Mouse (Mus musculus) right cerebral cortex, postnatal 14 days (tissue): ENCODE measurements around the gene Gabarap.
"Not testable (repeated sequence)": the region's sequence is repeated elsewhere in the genome, so short reads cannot be mapped to it uniquely, and the experiment has no call there.

Source experiments
- DNase-seq: peaks from one replicate; pipeline ENCODE4 v3.0.0; 2022

Gabarap gene

GRCm38 (mm10) chr11:69990850-69991691 lies at the start of gene Gabarap:
Gene Gabarap, plus strand, starts transcription at chr11:69991143.
- peak; percentile 96 for DNase-seq

- no peak for DNase-seq
Observed at GRCm38 (mm10) chr11:69945216-69945615, 45.7 kb upstream of the Gabarap start.

GRCm38 (mm10) chr11:69945997-69946891 lies 44.7 kb upstream of the Gabarap start:
- DNase-seq: no peak

GRCm38 (mm10) chr11:69947337-69948065 lies 43.4 kb upstream of the Gabarap start:
- no peak for DNase-seq

GRCm38 (mm10) chr11:69948066-69948762 lies 42.7 kb upstream of the Gabarap start, which contains the start of gene Slc2a4:
Gene Slc2a4, minus strand, starts transcription at chr11:69948188.
- DNase-seq: peak; percentile 73

GRCm38 (mm10) chr11:69948763-69949150 lies 42.2 kb upstream of the Gabarap start:
- DNase-seq: peak; percentile 80

- DNase-seq: no peak
Observed at GRCm38 (mm10) chr11:69950807-69951459, 40.0 kb upstream of the Gabarap start.

GRCm38 (mm10) chr11:69952274-69952673 lies 38.7 kb upstream of the Gabarap start:
- DNase-seq: no peak

- DNase-seq: no peak
Observed at GRCm38 (mm10) chr11:69953267-69953915, 37.6 kb upstream of the Gabarap start.

GRCm38 (mm10) chr11:69955618-69956017 lies 35.3 kb upstream of the Gabarap start:
- DNase-seq: not testable (repeated sequence)

- no peak for DNase-seq
Observed at GRCm38 (mm10) chr11:69956218-69956617, 34.7 kb upstream of the Gabarap start.

GRCm38 (mm10) chr11:69960616-69961015 lies 30.3 kb upstream of the Gabarap start:
- DNase-seq: no peak

GRCm38 (mm10) chr11:69961841-69962240 lies 29.1 kb upstream of the Gabarap start:
- no peak for DNase-seq

GRCm38 (mm10) chr11:69964650-69965270 lies 26.2 kb upstream of the Gabarap start, which contains the start of gene Cldn7:
Gene Cldn7, plus strand, starts transcription at chr11:69964779.
- DNase-seq: no peak

- DNase-seq: no peak
Observed at GRCm38 (mm10) chr11:69965271-69966005, 25.5 kb upstream of the Gabarap start.

GRCm38 (mm10) chr11:69966006-69966859 lies 24.7 kb upstream of the Gabarap start:
- no peak for DNase-seq

GRCm38 (mm10) chr11:69966860-69967517 lies 24.0 kb upstream of the Gabarap start:
- no peak for DNase-seq

GRCm38 (mm10) chr11:69968793-69969192 lies 22.1 kb upstream of the Gabarap start:
- DNase-seq: no peak
